Mouse (Mus musculus) bone marrow macrophage, adult 2 months (primary cell): ENCODE measurements around the gene Myo6.

Experiments
- CTCF ChIP-seq: IDR thresholded peaks from 2 replicates; pipeline ENCODE4 v1.5.1; 2012; ENCODE audit warnings: low read depth, mild to moderate bottlenecking, low read length, moderate library complexity
- POLR2A ChIP-seq: IDR thresholded peaks from 2 replicates; pipeline ENCODE4 v1.6.1; 2012; ENCODE audit warnings: mild to moderate bottlenecking, low read depth, low read length, borderline replicate concordance

DNA sequence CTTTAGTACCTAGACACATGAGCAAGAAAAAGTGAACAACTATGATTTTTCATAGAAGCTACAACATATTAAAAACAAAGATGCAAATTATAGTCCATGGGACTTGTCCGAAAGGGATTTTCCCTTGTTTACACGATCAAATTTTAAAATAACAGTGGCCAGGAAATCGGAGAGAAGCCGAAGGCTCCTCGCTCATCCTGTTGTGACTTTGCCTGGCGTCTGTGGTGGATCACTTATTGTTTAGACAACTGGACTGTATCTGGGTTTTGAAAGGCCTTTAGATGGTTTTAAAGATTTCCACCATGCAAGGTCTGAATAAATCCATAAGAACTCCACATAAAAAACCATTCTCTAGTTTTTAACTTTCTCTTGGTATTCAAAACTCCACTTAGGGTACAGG lies 1.6 kb downstream of the Myo6 start:
- TF ChIP-seq CTCF = no peak
- TF ChIP-seq POLR2A = no peak
